Mouse (Mus musculus) megakaryocyte progenitor cell, adult 5-6 weeks (primary cell): ENCODE data around the gene Pank4. TPM values are rescaled to one million over a fixed set of nuclear protein-coding genes. Genes with fewer than 3 reads are reported as not detected.

ENCODE experiments used
- ATAC-seq: replicated peaks from 2 replicates; pipeline ENCODE4 v1.8.0; 2016; ENCODE audit warnings: mild to moderate bottlenecking, moderate TSS enrichment, inconsistent platforms; ENCODE audit not compliant: poor library complexity
- total RNA-seq, 2 experiments: library from RNA; stranded (forward) in 1 of 2; stranded (reverse) in 1 of 2; fragments of 157-497, 149-512 nt in 1 of 2; fragments of 200-1000 nt in 1 of 2; gene quantifications; 2 replicates each; pipeline versions ENCODE4 v1.2.3 to v1.2.4; 2015 to 2017

Gene Pank4
- total RNA-seq, 2 experiments from 2014 or later = 24.8 to 43.9 TPM

- peak; percentile 56 for ATAC-seq
Measured at GRCm38 (mm10) chr4:154964581-154965235, 785 bp downstream of the Pank4 start.

DNA sequence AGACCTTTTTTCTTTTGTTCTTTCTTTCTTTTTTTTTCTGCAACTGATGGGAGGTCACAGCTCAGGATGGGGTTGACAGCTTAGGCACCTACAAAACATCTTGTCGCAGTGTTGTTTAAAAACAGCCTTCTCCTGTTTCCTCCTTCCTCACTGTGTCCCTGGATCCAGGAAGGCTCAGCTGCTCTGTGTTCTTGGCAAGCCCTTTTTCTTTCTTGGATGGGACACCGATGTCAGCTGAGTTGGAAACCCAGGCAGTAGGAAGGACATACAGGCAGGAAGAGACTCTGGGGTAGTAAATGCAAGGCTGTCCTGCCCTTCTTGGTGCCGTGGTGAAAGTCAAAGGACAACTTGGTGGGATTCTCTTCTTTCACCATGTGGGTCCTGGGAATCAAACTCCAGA is 1.9 kb downstream of the Pank4 start:
- no peak for ATAC-seq

DNA sequence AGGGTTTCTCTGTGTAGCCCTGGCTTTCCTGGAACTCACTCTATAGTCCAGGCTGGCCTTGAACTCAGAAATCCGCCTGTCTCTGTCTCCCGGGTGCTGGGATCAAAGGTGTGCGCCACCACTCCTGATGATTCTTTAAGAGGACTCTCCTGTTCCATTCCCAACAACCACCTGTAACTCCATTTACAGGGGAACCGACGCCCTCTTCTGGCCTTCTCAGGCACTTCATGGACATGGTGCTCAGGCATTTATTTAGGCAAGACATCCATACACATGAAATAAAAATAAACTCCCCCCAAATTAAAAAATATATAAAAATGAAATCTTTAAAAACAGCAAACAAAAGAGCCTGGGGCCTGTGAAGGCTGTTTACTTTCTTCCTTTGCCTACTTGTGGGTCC is 3.2 kb downstream of the Pank4 start:
- no peak for ATAC-seq

DNA sequence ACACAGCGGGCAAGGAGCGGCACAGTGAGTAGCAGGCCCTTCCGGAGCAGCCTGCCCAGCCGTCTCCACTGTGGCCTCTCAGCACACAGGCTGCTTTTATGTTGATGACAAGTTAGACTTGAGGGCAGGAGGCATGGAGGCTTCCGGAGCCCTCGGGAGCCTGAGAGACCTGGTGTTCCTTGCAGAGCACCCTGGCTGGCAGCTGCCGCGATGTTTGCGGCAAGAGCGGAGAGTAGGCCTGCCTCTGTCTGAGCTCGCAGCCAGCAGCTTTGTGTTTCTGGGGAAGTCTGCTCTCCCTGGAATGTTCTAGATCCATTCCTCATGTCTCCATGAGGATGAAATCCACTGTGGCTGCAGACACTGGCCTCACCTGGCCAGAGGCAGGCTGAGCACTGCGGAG is 8.6 kb downstream of the Pank4 start:
- ATAC-seq = no peak

- ATAC-seq = no peak
Measured at GRCm38 (mm10) chr4:154974163-154974611, 10.3 kb downstream of the Pank4 start.

DNA sequence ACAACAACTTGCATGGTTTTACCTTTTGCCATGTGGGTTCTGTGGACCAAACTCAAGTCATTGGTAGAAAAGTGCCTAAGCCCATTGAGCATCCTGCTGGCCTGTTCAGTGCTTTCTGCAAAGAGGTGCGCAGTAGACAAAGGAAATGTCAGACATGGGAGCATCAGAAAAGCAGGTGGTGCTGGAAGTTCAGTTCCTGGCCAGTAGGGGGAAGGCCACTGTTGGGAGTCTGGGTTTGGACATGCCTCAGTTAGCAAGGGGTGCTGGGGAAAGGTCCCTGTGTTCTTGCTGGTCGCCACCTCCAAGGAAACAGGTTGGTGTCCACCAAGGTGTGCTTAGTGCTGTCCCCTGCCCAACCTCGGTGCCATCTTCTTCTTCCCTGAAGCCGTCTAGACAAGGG is 16.2 kb downstream of the Pank4 start:
- ATAC-seq = 0 out of 2 replicates have a peak, but pooled peaks have one; percentile 29

GRCm38 (mm10) chr4:154981076-154981475 is 17.2 kb downstream of the Pank4 start:
- no peak for ATAC-seq

- ATAC-seq = peak; percentile 70
Measured at GRCm38 (mm10) chr4:154981530-154981929, 17.6 kb downstream of the Pank4 start.

- peak; percentile 35 for ATAC-seq
Measured at GRCm38 (mm10) chr4:154982247-154983120, 18.6 kb downstream of the Pank4 start.

DNA sequence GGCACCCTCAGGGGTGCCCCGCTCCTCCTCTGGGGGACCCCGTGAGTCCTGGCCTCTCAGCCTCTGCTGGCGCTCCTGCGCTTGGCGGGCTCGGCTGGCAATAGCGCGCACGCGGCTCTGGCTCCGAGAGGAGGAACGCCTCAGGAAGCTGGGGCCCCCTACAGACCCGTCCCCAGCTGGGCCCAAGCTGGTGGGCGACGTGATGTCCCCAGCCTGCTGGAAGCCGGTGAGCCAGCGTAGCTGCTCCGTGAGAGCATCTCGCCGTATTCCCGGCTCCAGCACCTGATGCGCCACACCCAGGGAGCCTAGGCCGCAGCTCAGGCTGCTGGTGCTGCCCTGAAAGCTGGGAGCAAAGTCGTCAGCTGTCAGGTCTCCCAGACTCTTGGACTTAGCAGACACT is 19.8 kb downstream of the Pank4 start:
- no peak for ATAC-seq

- ATAC-seq = no peak
Measured at GRCm38 (mm10) chr4:154985151-154985777, 21.3 kb downstream of the Pank4 start.

DNA sequence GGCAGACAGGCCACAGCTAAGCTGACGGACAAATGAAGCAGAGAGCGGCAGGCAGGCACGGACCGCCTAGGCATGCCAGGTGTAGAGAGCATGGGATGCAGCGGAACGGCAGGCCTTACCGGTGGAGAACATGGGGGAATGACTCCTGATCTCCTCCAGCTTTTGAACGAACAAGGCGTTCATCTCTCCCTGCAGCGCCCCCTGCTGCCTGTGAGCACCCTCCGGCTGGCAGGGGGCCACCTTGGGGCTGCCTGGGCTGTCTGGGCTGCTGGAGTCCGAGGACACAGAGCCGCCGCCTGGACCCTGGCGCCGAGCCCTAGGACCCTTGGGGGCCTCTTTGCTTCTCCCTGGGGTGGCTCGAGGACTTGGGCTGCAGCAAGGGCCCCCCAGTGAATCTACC is 22.2 kb downstream of the Pank4 start:
- ATAC-seq = peak; percentile 59

DNA sequence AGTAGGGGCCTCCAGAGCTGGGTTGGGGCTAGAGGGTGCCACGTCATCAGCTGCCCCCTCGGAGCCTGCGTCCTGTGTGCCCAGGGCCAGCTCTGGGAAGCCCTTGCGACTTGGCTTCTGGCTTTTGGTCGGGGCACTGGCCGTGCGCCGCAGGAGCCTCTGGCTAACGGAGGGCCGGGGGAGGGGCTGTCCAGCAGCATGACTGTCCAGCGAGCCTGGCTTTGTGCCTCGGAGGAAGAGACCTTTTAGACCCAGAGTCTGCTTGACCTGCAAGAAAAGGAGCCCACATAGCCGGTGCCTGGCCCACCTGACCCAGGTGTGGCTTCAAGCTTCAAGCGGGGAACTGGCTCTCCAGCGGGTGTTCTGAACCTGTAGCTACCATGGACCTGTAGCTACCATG is 22.8 kb downstream of the Pank4 start:
- no peak for ATAC-seq

DNA sequence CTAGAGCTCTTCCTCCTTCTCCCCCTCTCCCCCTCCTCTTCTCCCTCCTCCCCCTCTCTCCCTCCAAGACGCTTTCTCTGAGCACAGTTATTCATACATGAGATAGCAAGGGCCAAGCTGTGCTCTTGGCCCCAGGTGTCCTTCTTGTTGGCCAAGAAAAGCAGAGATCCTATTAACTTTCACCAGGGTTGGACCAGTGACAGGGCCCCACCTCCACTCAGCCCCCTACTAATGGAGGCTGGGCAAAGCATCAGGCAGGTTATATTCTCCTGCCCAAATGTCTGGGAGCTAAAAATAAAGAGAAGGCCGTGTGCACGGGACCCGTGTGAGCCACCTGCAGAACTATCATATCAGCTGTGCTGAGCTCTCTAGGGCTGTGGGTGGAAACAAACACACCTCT is 31.0 kb downstream of the Pank4 start:
- no peak for ATAC-seq

- no peak for ATAC-seq
Measured at GRCm38 (mm10) chr4:154996572-154997154, 32.7 kb downstream of the Pank4 start.

GRCm38 (mm10) chr4:154999379-154999778 is 35.5 kb downstream of the Pank4 start:
- ATAC-seq = peak; percentile 56

GRCm38 (mm10) chr4:155005278-155005677 is 41.4 kb downstream of the Pank4 start:
- ATAC-seq = no peak

DNA sequence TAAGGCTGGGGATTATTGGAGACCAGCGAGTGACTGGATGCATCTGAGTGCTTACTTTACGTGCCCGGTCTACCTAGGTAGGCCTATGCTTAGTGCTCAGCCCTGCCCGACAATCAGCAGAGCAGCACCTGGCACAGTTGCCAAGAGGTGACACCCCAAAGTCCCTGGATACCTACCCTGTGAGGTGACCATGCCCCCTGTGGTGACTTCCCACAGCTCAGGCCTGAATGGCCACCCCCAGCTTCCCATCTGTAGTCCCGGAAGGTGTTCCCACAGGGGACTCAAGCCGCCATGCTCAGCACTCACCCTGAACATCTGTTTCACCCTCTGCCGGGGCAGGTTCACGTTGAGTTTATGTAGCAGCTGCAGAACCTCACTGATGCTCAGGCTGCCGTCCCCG is 42.4 kb downstream of the Pank4 start:
- no peak for ATAC-seq

DNA sequence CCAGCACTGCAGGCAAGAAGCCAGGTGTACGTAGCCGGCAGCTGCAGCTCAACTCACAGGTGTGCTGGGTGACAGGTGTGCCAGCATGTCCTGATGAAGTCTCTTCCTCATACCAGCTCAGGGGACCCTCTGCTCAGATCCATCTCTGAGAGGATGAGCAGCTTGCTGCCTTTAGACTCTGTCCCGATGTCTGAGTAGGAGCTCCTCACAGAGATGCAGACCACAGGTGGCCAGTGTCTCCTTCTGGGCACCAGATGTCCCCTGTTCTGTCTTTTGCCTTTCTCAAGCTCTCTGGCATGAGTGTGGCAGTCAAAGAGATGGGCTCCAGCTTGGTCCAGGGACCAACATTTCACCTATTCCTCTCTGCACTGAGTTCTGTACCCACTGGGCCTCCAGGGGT is 43.7 kb downstream of the Pank4 start:
- no peak for ATAC-seq

- no peak for ATAC-seq
Measured at GRCm38 (mm10) chr4:155008075-155008474, 44.2 kb downstream of the Pank4 start.

DNA sequence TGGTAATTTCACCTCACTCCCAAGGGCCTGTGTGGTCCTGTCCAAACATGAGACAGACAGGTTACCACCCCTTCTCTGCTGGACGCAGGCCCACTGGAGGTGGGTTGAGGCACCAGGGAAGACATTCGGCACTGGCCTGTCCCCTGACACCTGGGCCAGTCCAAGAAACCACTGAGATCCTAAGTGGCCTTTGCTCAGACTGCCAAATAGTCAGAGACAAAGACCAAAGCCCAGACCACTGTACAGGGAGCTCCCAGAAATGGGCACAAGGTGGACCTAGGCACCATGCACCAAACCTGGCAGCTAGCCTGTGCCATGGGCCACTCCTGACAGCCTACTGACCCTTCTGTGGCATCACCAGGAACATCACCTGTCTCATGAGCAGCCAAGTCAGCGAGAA is 45.3 kb downstream of the Pank4 start:
- no peak for ATAC-seq
